9 mouse cellular contexts compared by ENCODE assay signal in genomic region chr2:35048851-35049250, GRCm38 (mm10). TPM values are rescaled to one million over a fixed set of nuclear protein-coding genes. Genes with fewer than 3 reads are reported as not detected.
DNase-seq lines count a peak whose midpoint lies in the region; ATAC-seq and TF ChIP-seq lines count a peak whose summit lies in the region.
"Had no signal": no experiment of that assay in that cellular context is flagged by ENCODE, and none has a peak within 500 bp of the region (broad histone marks: within the 10 kb centered on the region; RNA-seq: fewer than 3 reads in every experiment).

No protein-coding gene starts in this region.

- 39% methylated on average over 5 of the region's 5 CpGs for WGBS in kidney, embryonic 14.5 days

- no peak overlapping the region for H3K27ac ChIP-seq in kidney, embryonic 14.5 days (ENCODE audit: low read depth, low read length)
- H3K27ac ChIP-seq: heart, embryonic 15.5 days had no signal

- no peaks in the 10 kb centered on the region for H3K36me3 ChIP-seq in kidney, embryonic 14.5 days (ENCODE audit: control insufficient read depth, insufficient read depth, low read length)
- H3K36me3 ChIP-seq in E14TG2a.4 (ENCODE audit: insufficient read depth, low read length): no peaks in the 10 kb centered on the region
- H3K36me3 ChIP-seq: heart, embryonic 15.5 days had no signal

- DNase-seq in kidney, adult 8-10 months: peak; percentile 5 to 7
- DNase-seq in R1 (ENCODE audit: low read depth, low spot score): peak; percentile 54
- peak; percentile 3 to 37 for DNase-seq in heart, postnatal 14 days
- DNase-seq in spleen, postnatal 36 days (ENCODE audit: low spot score in 2 of 2): peak; percentile 3 to 18
- no peak for DNase-seq in frontal cortex, postnatal 10 days (ENCODE audit: low spot score in 2 of 2)
- DNase-seq in cerebellum, adult 18-20 months: no peak

- H3K9ac ChIP-seq in kidney, embryonic 14.5 days (ENCODE audit: low read depth, low read length): no peak overlapping the region
- H3K9ac ChIP-seq: heart, embryonic 15.5 days had no signal

- TF ChIP-seq CTCF in E14TG2a.4 (conservative IDR thresholded peaks at IDR 0.05; ENCODE audit: low read length): peak; percentile 92

- no peak overlapping the region for H3K4me2 ChIP-seq in kidney, embryonic 14.5 days (replicated peaks; ENCODE audit: low read depth, low read length)
- H3K4me2 ChIP-seq: heart, embryonic 15.5 days had no signal

- H3K27me3 ChIP-seq in kidney, embryonic 14.5 days (ENCODE audit: control insufficient read depth, insufficient read depth, low read length): no peaks in the 10 kb centered on the region
- H3K27me3 ChIP-seq in E14TG2a.4 (ENCODE audit: insufficient read depth, low read length): no peaks in the 10 kb centered on the region
- H3K27me3 ChIP-seq: heart, embryonic 15.5 days had no signal

- H3K9me3 ChIP-seq in kidney, embryonic 14.5 days (ENCODE audit: control insufficient read depth, low read length): no peaks in the 10 kb centered on the region
- no peaks in the 10 kb centered on the region for H3K9me3 ChIP-seq in E14TG2a.4 (ENCODE audit: low read length)
- H3K9me3 ChIP-seq: heart, embryonic 15.5 days had no signal

- no peak overlapping the region for H3K4me3 ChIP-seq in kidney, embryonic 14.5 days (ENCODE audit: low read length)
- H3K4me3 ChIP-seq in E14TG2a.4 (replicated peaks; ENCODE audit: low read length): no peak overlapping the region
- H3K4me3 ChIP-seq: heart, embryonic 15.5 days had no signal

- intact Hi-C loops in heart, postnatal 14 days (cut with DNase I): no loop called here

- H3K4me1 ChIP-seq in kidney, embryonic 14.5 days (ENCODE audit: control insufficient read depth, insufficient read depth, low read length): no peaks in the 10 kb centered on the region
- no peaks in the 10 kb centered on the region; the same call in 1 of the 2 replicates for H3K4me1 ChIP-seq in E14TG2a.4 (replicated peaks; ENCODE audit: low read depth, low read length)
- H3K4me1 ChIP-seq: heart, embryonic 15.5 days had no signal

- ATAC-seq in kidney, embryonic 14.5 days (ENCODE audit: low FRiP score, low TSS enrichment): no peak

RNA-seq across cellular contexts. Expression of gene Hc, which starts 12.4 kb away (rescaled TPM):
- 0.31 and 0.43 TPM in 2 replicates for polyA plus RNA-seq in kidney, embryonic 14.5 days (2014; fragmentation: Nextera tagmentation; extraction: Ambion mirVana)
- not detected for total RNA-seq in heart, postnatal 14 days (2021)

RNA-seq across cellular contexts. Expression of gene AI182371, which starts 52.5 kb away (rescaled TPM):
- polyA plus RNA-seq in kidney, embryonic 14.5 days (2014; fragmentation: Nextera tagmentation; extraction: Ambion mirVana): 0.24 TPM in 1 of 2 replicates, not detected in the other
- total RNA-seq in heart, postnatal 14 days (2021): under 1 TPM; 0.12 to 0.22 TPM

Comparison
In these comparisons a context has a peak if more than half of its experiments do, and no peak if none do; other contexts are left out.
1. DNase-seq: peak in kidney, adult 8-10 months (2 of 2), R1 (single experiment), heart, postnatal 14 days (2 of 2) and spleen, postnatal 36 days (2 of 2); none in frontal cortex, postnatal 10 days (0 of 2) and cerebellum, adult 18-20 months (0 of 2).